Mouse (Mus musculus) G1E (cell line): ENCODE measurements around the gene Pde4d.

Source experiments
- CTCF ChIP-seq: IDR thresholded peaks from 2 replicates; pipeline ENCODE4 v1.5.1; 2012; ENCODE audit warnings: low read depth, low read length, inconsistent platforms, mixed read lengths
- GATA1 ChIP-seq: IDR thresholded peaks from 2 replicates; pipeline ENCODE4 v1.6.1; 2012; ENCODE audit warnings: borderline replicate concordance, low read length, inconsistent platforms, mixed read lengths

- TF ChIP-seq CTCF (no peak), GATA1 (no peak)
Measured at GRCm38 (mm10) chr13:108489825-108490224, 40.1 kb downstream of the Pde4d start.
